Mouse (Mus musculus): ENCODE data around the gene Triobp. TPM values are rescaled to one million over a fixed set of nuclear protein-coding genes. Genes with fewer than 3 reads are reported as not detected.

The Triobp gene
- polyA plus RNA-seq, 1 experiment, result 47.6 TPM

- 69% methylated on average over 8 of the region's 8 CpGs for WGBS
- DNase-seq, result no peak
- no peak overlapping the region for H3K27ac ChIP-seq (ENCODE audit: insufficient read depth, low read depth, low read length)
- H3K27me3 ChIP-seq (replicated peaks; ENCODE audit: control insufficient read depth, insufficient read depth, low read length), result no peaks in the 10 kb centered on the region
- H3K4me1 ChIP-seq (ENCODE audit: control insufficient read depth, insufficient read depth, low read length), result peaks cover 10% of the 10 kb centered on the region; the same call in 1 of the 2 replicates
- H3K36me3 ChIP-seq (ENCODE audit: control insufficient read depth, insufficient read depth, low read length), result no peaks in the 10 kb centered on the region
- no peak for TF ChIP-seq CTCF (conservative IDR thresholded peaks at IDR 0.05; ENCODE audit: insufficient read depth, insufficient read length, low read depth, low read length)
- H3K4me3 ChIP-seq (ENCODE audit: insufficient read depth, low read depth, low read length), result no peak overlapping the region
Measured at GRCm38 (mm10) chr15:78998348-78998747, 50.8 kb downstream of the Triobp start.

GRCm38 (mm10) chr15:78999586-78999985 is 52.1 kb downstream of the Triobp start:
- Histone ChIP-seq H3K27ac (ENCODE audit: insufficient read depth, low read depth, low read length) (no peak overlapping the region), H3K36me3 (ENCODE audit: control insufficient read depth, insufficient read depth, low read length) (no peaks in the 10 kb centered on the region), H3K27me3 (replicated peaks; ENCODE audit: control insufficient read depth, insufficient read depth, low read length) (no peaks in the 10 kb centered on the region), H3K4me3 (ENCODE audit: insufficient read depth, low read depth, low read length) (no peak overlapping the region), H3K4me1 (ENCODE audit: control insufficient read depth, insufficient read depth, low read length) (peaks cover 10% of the 10 kb centered on the region; the same call in 1 of the 2 replicates)
- DNase-seq, result no peak
- 75% methylated on average over 11 of the region's 11 CpGs for WGBS
- TF ChIP-seq POLR2A (IDR thresholded peaks at IDR 0.05; ENCODE audit: low read depth, low read length) (no peak), CTCF (conservative IDR thresholded peaks at IDR 0.05; ENCODE audit: insufficient read depth, insufficient read length, low read depth, low read length) (no peak)

- Histone ChIP-seq H3K27me3 (replicated peaks; ENCODE audit: control insufficient read depth, insufficient read depth, low read length) (no peaks in the 10 kb centered on the region), H3K36me3 (ENCODE audit: control insufficient read depth, insufficient read depth, low read length) (no peaks in the 10 kb centered on the region), H3K27ac (ENCODE audit: insufficient read depth, low read depth, low read length) (no peak overlapping the region), H3K4me1 (ENCODE audit: control insufficient read depth, insufficient read depth, low read length) (peaks cover 6% of the 10 kb centered on the region; the same call in 1 of the 2 replicates), H3K4me3 (ENCODE audit: insufficient read depth, low read depth, low read length) (no peak overlapping the region)
- WGBS, result 72% methylated on average over 7 of the region's 7 CpGs
- DNase-seq, result no peak
- TF ChIP-seq POLR2A (IDR thresholded peaks at IDR 0.05; ENCODE audit: low read depth, low read length) (no peak), CTCF (conservative IDR thresholded peaks at IDR 0.05; ENCODE audit: insufficient read depth, insufficient read length, low read depth, low read length) (no peak)
Measured at GRCm38 (mm10) chr15:79000357-79000791, 52.9 kb downstream of the Triobp start.

- H3K4me3 ChIP-seq (ENCODE audit: insufficient read depth, low read depth, low read length), result no peak overlapping the region
- WGBS, result 95% methylated on average over 5 of the region's 5 CpGs
- H3K27ac ChIP-seq (ENCODE audit: insufficient read depth, low read depth, low read length), result no peak overlapping the region
- H3K27me3 ChIP-seq (replicated peaks; ENCODE audit: control insufficient read depth, insufficient read depth, low read length), result no peaks in the 10 kb centered on the region
- no peaks in the 10 kb centered on the region for H3K36me3 ChIP-seq (ENCODE audit: control insufficient read depth, insufficient read depth, low read length)
- DNase-seq, result no peak
- no peak for TF ChIP-seq CTCF (conservative IDR thresholded peaks at IDR 0.05; ENCODE audit: insufficient read depth, insufficient read length, low read depth, low read length)
- TF ChIP-seq POLR2A (IDR thresholded peaks at IDR 0.05; ENCODE audit: low read depth, low read length), result no peak
- peaks cover 3% of the 10 kb centered on the region; the same call in 1 of the 2 replicates for H3K4me1 ChIP-seq (ENCODE audit: control insufficient read depth, insufficient read depth, low read length)
Measured at GRCm38 (mm10) chr15:79001559-79001958, 54.0 kb downstream of the Triobp start.

- peak; percentile 84 for DNase-seq
- peaks cover 3% of the 10 kb centered on the region; the same call in 1 of the 2 replicates for H3K4me1 ChIP-seq (ENCODE audit: control insufficient read depth, insufficient read depth, low read length)
- no peaks in the 10 kb centered on the region for H3K36me3 ChIP-seq (ENCODE audit: control insufficient read depth, insufficient read depth, low read length)
- TF ChIP-seq CTCF (conservative IDR thresholded peaks at IDR 0.05; ENCODE audit: insufficient read depth, insufficient read length, low read depth, low read length), result no peak
- TF ChIP-seq POLR2A (IDR thresholded peaks at IDR 0.05; ENCODE audit: low read depth, low read length), result no peak
- no peak overlapping the region for H3K27ac ChIP-seq (ENCODE audit: insufficient read depth, low read depth, low read length)
- H3K27me3 ChIP-seq (replicated peaks; ENCODE audit: control insufficient read depth, insufficient read depth, low read length), result no peaks in the 10 kb centered on the region
- WGBS, result 48% methylated on average over 19 of the region's 19 CpGs
- H3K4me3 ChIP-seq (ENCODE audit: insufficient read depth, low read depth, low read length), result no peak overlapping the region
Measured at GRCm38 (mm10) chr15:79002036-79002435, 54.5 kb downstream of the Triobp start.

- Histone ChIP-seq H3K36me3 (ENCODE audit: control insufficient read depth, insufficient read depth, low read length) (no peaks in the 10 kb centered on the region), H3K27me3 (replicated peaks; ENCODE audit: control insufficient read depth, insufficient read depth, low read length) (no peaks in the 10 kb centered on the region), H3K4me1 (ENCODE audit: control insufficient read depth, insufficient read depth, low read length) (peaks cover 3% of the 10 kb centered on the region; the same call in 1 of the 2 replicates), H3K4me3 (ENCODE audit: insufficient read depth, low read depth, low read length) (no peak overlapping the region), H3K27ac (ENCODE audit: insufficient read depth, low read depth, low read length) (no peak overlapping the region)
- no peak for DNase-seq
- no peak for TF ChIP-seq POLR2A (IDR thresholded peaks at IDR 0.05; ENCODE audit: low read depth, low read length)
- TF ChIP-seq CTCF (conservative IDR thresholded peaks at IDR 0.05; ENCODE audit: insufficient read depth, insufficient read length, low read depth, low read length), result no peak
- WGBS, result 85% methylated on average over 3 of the region's 3 CpGs
Measured at GRCm38 (mm10) chr15:79003079-79003478, 55.6 kb downstream of the Triobp start.

- TF ChIP-seq CTCF (conservative IDR thresholded peaks at IDR 0.05; ENCODE audit: insufficient read depth, insufficient read length, low read depth, low read length), result no peak
- no peak for TF ChIP-seq POLR2A (IDR thresholded peaks at IDR 0.05; ENCODE audit: low read depth, low read length)
- Histone ChIP-seq H3K4me3 (ENCODE audit: insufficient read depth, low read depth, low read length) (no peak overlapping the region), H3K4me1 (ENCODE audit: control insufficient read depth, insufficient read depth, low read length) (no peaks in the 10 kb centered on the region), H3K36me3 (ENCODE audit: control insufficient read depth, insufficient read depth, low read length) (no peaks in the 10 kb centered on the region), H3K27ac (ENCODE audit: insufficient read depth, low read depth, low read length) (no peak overlapping the region), H3K27me3 (replicated peaks; ENCODE audit: control insufficient read depth, insufficient read depth, low read length) (no peaks in the 10 kb centered on the region)
- DNase-seq, result no peak
- WGBS, result 92% methylated on average over 9 of the region's 9 CpGs
Measured at GRCm38 (mm10) chr15:79005581-79005980, 58.1 kb downstream of the Triobp start.

Measured in kidney, adult 2 months (tissue).